Mouse (Mus musculus): ENCODE data around the gene Snx33.

Snx33 gene

DNA sequence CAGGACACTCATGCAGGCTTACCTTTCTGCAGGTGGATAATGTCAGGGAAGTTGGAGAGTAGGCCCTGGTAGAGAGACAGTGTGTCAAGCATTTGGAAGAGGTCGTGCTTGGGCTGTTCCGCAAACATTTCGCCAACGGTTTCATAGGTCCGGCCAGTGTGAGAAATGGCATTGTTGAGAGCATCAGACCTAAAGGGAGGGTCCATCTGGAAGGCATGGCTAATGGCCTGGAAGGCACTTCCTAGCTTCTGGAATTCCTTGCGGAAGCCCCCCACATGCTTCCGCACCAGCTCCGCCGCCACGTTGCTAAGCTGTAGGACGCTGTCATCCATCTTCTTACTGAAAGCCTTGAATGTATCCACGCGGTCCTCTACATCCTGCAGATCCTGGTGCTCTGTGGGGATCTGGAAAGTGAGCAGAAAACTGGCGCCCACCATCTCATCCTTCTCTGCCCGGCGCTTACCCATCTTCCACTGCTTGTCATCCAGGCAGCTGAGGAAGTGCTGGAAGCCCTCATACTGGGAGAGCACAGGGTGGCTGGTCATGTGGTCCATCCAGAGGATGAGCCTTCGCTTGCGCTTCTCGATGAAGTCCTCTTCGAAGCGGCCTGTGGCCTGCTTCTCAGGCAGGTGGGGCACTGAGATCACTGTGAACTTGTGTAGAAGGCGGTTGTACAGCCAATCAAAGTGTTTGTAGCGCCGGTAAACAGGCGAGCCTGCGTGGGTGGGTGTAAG is 2.7 kb downstream of the Snx33 start:
- DNase-seq (ENCODE audit: low read depth, low spot score) = no peak

DNA sequence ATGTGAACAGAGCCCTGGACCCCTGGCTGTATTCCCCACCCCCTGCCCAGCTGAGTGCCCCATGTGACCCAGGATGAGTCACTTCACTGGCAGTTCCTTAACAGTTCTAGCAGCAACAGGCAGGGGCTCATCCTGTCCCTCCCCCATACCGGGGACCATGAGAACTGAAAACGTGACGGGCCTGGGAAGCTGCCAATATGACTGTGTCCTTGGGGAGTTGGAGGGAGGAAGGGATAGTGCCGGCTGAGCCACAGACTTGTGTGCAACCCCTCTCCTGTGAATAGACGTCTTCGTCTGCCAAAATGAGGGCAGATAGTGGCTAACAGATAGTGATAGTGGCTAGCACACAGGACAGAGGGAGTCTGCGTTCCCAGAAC is 3.5 kb downstream of the Snx33 start:
- no peak for DNase-seq (ENCODE audit: low read depth, low spot score)

DNA sequence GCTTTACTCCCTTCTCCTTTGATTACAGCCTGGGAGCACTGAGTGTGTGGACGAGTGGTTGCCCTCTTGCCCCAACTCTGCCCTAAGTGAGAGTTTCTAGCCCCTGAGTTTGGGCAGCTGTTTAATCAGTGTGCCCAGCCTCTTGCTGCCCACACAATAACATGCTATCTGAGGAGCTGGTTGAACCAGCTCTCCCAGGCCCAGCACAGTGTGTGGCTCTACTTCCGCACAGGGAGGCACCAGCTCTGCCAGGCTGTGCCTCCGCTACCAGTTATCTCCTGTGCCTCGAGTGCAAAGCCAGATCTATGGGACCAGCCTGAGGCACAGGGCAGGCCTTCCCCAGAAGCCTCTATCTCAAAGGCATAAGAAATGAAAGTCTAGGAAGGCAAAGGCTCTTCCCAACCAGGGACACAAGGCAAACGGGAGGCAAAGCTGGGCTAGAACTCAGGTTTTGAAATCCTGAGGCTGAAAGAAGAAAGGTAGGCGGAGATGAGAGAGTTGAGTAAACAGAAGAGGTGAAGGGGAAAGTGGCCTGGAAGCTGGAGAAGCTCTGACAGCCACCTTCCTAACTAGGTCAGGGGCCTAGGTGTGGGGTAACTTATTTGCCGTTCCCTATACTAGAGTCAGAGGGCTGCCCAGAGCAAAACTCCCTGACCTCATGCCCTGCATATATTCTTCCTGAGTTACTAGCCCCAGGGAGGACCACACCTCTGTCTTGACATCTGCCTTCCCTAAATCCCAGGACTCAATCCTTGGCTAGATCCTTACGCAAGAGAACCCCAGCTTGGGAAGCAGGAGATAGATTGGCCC is 4.1 kb downstream of the Snx33 start:
- no peak for DNase-seq (ENCODE audit: low read depth, low spot score)

DNA sequence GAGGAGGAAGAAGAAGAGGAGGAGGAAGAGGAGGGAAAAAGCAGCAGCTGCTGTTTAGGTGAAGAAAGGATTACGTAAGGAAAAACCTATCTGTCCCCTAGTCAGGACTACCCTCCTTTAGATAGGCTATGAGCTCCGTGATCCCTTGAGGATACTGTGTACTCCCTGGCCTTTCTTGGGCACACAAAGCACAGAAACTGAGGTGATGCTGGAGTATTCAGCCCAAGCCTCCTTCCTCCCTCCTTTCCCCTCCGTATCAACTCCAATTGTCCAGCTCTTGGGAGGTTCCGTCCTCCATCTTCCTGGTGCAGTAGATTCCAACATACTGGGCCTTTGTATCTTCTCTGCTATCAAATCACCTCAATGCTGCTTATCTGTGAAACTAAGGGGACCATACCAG is 5.4 kb downstream of the Snx33 start:
- no peak for DNase-seq (ENCODE audit: low read depth, low spot score)

DNA sequence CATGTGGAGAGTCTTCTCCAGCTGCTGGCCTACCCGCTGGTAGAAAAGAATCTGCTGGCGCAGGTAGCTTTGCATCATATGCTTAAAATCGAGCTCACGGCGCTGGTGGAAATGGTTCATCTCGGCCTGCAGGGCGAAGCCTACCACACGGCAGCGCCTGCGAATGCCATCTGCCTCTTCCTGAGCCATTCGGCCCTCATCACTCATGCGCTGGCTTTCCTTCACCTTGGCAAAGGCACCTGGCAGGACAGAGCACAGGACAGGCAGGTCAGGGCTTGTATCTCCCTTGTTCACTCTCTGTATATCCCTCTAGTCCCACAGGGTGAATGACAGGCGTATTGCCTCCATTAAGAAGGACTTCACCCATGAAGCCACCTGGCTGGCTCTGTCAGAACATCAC is 9.7 kb downstream of the Snx33 start:
- no peak for DNase-seq (ENCODE audit: low read depth, low spot score)

DNA sequence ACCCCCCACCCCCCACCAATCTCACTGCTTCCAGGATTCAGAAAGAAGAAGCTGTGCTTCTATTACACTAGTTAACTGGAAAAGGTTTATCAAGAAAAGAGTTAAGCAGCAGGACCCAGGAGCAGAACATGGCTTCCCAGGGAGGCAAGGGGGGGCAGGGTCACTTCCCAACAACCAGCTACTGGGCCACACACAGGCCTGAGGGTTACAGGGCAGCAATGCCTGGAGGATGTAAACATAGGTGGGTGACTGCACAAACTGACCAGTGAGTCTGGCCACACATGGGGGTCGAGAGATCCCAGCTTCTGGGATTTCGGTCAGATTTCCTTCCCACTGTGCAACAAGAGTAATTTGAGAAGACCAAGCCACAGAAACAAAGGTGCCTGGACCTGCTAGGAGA is 11.0 kb downstream of the Snx33 start:
- no peak for DNase-seq (ENCODE audit: low read depth, low spot score)

DNA sequence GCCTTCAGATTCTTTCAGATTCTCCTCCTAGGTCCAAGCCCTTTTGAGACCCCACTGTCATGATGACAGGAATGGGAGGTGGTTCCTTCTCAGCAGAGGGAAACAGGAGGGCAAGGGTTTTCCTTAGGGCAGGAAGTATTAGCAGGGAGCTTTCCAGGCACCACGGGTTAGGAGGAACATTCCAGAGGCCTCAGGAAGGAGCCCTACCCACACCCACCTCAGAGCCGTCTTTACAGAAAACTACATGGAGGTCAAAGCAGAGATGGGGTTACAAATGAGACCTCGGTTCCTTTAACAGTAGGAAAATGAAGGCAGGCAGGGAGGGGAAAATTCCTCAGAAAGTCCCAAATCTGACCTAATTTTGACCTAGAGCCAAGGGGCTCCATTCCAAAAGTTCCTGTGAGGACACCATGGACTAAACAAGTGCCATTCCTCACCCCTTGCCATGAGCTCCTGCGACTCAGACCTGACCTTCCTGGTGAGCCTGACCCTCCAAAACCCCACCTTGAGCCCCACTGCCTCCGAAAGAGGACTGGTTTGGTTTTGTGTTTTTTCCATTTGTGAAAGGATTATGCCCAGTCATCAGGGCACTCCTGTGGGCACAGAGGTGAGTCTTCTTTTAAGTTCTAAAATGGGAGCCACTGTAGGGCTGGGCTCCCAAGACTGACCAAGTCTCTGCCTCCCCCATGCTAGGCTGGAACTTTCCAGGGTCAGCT is 12.3 kb downstream of the Snx33 start:
- DNase-seq (ENCODE audit: low read depth, low spot score) = peak; percentile 54

DNA sequence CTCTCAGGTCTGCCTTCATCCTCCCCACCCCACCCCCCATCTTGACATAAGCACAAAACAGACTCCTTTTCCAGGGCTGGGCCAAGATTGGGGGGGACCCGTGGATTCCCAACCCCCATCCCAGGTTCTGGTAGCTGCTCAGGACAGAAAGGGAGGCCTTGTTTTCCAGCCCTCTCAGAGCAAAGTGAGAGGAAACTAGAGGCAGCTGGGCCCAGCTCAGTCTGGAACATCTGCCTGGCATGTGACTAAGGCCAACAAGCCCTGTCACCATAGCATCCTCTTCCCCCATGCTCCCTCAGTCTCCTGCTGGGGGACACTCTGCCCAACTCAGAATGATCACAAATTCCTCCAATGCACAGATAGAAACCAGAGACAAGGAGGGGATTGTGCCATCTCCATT is 13.1 kb downstream of the Snx33 start:
- no peak for DNase-seq (ENCODE audit: low read depth, low spot score)

DNA sequence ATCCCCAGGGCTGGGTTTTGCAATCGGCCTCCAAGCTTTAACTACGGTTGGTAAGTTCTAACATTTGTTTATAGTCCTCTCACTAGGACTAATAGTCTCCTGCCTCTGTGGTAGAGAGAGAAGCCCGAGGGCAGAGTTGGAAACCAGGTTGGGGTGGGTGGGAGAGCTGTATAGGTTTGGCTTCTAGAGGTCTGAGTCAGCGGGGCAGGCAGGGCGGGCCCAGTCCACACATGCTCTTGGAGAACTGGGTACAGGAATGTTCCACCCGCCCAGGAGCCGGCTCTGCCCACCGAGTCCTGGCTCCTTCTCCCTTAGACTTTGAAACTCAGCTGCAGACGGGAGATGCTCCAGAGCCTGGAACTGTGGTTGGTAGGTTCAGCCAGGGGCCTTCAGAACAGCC is 14.2 kb downstream of the Snx33 start:
- DNase-seq (ENCODE audit: low read depth, low spot score) = no peak

DNA sequence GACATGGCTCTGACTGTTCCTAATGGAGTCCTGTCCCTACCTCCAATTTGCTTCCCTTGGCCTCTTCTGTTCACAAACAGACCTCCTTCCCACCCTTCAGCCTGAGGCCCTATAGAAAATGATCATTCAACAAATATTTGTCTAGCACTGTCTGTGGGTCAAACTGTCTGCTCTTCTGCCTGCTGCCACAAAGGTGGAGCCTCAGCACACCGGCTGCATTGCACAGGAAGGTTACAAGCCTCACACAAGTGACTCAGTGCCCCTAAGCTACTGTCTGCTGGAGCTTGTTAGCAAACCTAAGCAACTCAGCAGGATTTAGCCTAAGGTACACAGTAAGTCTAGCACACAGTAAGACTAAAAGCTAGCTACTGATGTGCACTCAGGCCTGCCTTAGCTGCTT is 17.2 kb downstream of the Snx33 start:
- no peak for DNase-seq (ENCODE audit: low read depth, low spot score)

DNA sequence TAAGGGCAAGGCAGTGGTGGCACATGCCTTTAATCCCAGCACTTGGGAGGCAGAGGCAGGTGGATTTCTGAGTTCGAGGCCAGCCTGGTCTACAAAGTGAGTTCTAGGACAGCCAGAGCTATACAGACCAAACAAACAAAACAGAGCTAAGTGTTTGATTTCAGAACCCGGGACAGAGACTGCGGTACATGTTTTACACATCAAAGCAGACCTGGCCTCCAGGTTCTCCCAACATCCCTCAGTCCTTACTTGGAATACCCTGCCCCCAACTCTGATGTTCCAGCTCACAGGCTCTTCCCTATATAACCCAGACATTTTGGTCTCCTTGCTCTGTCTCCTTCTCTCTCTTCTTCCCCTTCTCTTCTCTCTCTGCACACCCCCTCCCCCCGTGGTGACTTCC is 18.2 kb downstream of the Snx33 start:
- peak; percentile 77 for DNase-seq (ENCODE audit: low read depth, low spot score)

DNA sequence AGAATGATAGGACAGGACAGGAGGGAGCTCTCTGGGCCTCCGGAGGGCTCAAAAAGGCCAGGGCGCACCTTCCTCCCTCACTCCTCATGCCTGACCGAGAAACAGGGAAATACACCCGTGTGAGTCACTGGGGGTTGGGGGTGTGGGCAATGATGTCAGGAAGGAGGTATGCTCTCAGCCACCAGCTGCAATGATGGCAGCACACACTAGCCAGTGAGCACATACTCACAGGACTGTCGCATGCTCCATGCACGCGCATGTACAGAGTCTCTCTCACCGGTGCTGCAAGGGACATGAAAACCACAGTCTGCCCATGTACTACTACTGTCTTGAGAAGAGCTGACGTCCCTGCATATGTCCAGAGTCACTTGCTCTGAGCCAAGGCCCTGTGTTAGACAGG is 20.6 kb downstream of the Snx33 start:
- DNase-seq (ENCODE audit: low read depth, low spot score) = no peak

DNA sequence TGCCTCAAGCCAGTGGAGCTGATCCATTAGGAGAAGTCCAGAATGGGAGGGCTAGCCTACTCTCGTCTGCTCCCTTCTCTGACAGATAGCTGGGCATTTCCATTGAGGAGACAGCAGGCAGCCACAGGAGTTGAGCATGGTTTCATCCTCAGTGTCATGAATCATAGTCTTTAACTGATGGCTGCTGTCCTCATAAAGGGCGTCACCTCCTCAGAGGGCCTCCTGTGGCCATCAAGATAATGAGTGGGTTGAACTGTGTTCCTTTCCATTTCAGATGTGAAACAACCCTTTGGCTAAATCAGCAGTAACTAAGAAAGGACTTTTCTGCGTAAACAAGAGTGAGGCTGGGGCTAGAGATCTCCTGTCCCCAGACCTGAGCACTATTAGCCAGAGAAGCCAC is 24.5 kb downstream of the Snx33 start:
- no peak for DNase-seq (ENCODE audit: low read depth, low spot score)

DNA sequence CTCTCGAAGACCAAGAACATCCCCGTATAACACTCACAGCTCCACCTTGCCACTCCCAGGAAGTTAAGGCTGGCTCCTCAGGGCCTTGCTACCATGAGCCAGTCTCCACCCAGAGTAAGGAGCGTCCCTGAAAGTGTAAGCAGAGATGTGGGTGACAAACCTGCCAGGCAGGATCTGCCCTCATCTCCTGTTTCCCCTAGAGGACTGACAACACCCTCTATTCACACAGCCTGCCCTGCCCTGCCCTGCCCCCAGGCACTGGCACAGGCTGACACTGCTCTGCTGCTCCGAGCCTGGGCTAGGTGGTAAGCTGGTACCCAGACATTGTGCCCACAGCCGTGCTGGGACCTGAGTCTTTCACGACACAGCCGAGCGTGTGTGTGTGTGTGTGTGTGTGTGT is 27.0 kb downstream of the Snx33 start:
- peak; percentile 44 for DNase-seq (ENCODE audit: low read depth, low spot score)

DNA sequence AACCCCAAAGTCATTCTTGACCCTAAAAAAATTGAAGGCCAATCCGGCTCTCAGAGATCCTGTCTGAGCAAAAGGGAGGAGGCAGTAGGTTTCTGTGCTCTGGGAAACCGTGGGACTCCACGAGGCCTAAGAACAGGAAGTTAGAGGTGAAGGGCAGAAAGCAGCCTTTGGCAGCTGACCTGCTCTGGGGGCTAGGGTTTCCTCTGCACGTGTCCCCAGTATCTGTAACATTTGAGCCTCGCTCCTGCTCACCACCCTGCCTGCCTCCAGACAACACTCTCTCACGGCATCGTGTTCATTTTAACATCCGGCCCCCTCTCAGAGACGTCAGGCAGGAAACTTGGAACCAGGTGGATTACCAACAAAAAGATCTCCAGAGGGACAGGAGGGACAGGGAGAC is 27.6 kb downstream of the Snx33 start:
- DNase-seq (ENCODE audit: low read depth, low spot score) = no peak

DNA sequence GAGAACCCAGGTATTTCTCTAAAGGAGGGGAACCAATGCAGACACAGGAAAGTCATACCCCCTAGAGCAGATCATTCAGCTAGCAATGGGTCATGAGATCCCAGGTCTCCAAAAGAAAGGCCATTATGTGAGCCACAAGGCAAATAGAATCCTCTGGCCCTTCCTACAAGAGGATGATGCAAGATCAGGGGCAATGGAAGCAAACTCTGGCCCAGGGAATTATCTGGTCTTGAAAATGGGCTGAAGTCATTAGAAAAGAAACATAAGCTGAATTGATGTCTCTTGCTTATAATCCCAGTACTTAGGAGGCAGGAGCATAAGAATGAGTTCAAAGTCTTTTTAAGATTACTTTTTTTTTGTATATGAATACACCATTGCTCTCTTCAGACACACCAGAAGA is 28.1 kb downstream of the Snx33 start:
- DNase-seq (ENCODE audit: low read depth, low spot score) = no peak

DNA sequence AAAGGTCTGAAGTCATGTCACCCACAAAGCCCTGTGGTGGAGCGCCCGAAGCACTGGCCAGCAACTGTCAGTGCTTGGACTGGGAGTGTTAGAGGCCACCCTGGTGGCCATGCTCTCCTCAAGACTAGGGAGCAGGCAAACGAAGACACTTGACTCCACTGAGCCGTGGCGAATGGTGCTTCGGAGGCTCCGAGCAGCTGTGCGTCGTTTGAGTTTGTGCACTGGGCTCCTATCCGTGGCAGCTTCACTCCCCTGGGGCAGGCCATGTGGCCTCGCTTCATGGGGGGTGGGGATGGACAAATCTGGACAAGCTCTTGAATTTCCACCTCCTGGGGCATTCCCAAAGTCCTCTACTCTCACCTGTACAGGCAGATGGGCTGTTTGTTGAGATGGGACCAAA is 28.8 kb downstream of the Snx33 start:
- DNase-seq (ENCODE audit: low read depth, low spot score) = no peak

DNA sequence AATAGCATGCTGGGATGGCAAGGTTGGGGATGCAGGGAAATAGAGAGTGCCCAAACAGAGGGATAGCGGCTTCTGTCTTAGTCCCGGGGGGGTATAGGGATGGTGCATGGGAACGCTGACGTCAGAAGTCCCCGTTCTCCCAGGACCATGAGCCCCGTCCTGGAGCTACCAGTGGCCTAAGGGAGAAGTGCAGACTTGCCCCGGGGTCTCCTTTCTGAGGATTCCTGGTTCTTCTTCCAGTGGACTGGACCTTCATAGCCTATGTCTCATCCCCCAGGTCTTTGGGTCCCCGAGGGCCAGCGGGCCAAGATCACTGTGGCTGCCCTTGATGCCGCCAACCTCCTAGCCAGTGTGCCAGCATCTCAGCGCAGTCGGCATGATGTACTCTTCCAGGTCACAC is 31.4 kb downstream of the Snx33 start:
- DNase-seq (ENCODE audit: low read depth, low spot score) = no peak

DNA sequence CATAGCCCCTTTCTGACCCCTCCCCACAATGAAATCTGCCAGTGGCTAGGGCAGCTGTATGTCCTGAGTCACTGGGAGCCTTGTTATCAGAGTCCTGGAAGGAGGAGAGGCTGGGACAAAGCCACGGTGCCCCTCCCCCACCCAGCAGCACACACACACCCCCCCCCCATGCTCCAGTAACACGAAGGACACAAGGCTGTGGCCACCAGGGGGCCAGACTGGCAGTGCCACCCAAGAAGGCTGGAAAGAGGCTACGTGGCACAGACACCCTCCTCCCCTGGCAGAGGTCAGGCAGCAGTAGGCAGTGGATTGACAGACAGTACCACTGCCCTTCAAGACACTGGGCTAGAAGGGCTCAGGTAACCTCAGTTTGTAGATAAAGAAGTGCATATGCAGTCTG is 34.2 kb downstream of the Snx33 start:
- DNase-seq (ENCODE audit: low read depth, low spot score) = peak; percentile 34

DNA sequence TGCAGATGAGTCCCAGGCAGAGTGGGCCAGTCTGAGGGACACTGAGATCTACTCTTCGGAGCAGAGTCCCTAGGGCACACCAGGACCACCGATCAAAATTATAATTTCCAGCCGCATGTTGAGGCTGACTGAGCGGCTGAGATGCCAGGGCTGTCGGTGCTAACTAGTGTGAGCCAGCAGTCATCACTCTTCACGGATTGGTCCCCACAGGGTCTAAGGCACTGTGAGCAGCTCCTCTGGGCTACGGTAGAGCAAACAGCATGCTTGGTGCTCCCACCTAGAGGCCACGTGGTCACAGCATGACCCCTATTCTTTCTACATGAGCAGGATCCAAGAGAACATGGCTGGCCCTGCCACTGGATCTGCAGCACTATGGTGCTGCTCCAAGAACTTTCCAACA is 34.9 kb downstream of the Snx33 start:
- DNase-seq (ENCODE audit: low read depth, low spot score) = no peak

DNA sequence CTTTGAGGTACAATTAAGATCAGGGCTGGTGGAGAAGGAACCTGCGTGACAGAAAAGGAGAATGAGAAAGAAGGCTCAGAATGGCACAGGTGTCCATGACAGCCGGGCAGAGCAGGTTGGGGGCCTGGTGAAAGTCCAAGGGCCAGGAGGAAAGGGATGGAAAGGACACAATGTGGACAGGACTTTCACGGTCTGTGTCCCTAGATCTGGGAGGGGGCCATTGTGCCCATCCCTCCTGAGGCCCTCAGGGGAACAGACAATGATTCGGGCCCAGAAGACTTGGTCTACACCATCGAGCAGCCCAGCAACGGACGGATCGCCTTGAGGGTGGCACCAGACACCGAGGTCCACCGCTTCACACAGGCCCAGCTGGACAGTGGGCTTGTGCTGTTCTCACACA is 36.1 kb downstream of the Snx33 start:
- no peak for DNase-seq (ENCODE audit: low read depth, low spot score)

DNA sequence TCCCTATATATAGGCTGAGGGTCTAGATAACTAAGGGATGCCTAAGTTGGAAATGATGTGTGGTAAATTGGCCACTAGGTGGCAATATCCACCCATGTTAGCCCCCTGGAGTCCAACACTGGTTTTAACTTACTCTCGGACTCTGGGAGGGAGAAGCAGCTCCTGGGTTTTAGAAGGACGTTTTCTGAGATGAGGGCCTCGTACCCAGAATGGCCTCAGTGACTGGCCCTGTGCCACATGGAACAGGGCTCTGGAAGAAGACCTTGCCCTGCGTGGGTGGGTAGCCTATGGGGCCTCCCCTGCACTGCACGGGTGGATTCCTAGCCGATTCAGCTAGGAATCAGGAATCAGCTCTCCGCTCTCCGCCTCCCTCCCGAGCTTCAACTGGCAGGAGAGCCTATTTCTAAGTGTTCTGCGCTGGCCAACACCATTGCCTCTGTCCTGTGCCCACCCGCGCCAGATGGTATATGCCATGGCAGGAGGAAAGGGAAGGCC is 36.6 kb downstream of the Snx33 start:
- DNase-seq (ENCODE audit: low read depth, low spot score) = peak; percentile 90

All from ZHBTc4 (cell line).